Mouse (Mus musculus) left cerebral cortex, adult 2 months (tissue): Measurements from ENCODE around the gene Tpra1. TPM values are rescaled to one million over a fixed set of nuclear protein-coding genes. Genes with fewer than 3 reads are reported as not detected.

Experiments
- DNase-seq, 2 experiments: peaks; one replicate each; pipeline ENCODE4 v3.0.0; 2021 to 2022; ENCODE audit warnings: low spot score in 2 of 2, mixed read lengths in 1 of 2; ENCODE audit errors: extremely low spot score in 1 of 2
- H3K27ac ChIP-seq: fragments of 200-600 bp; 2 replicates; pipeline ENCODE4 v1.8.1; 2022
- H3K4me3 ChIP-seq: fragments of 200-600 bp; 2 replicates; pipeline ENCODE4 v1.8.1; 2022
- CTCF ChIP-seq: fragments of 200-600 bp; IDR thresholded peaks from 2 replicates; pipeline ENCODE4 v1.8.1; 2022; ENCODE audit warnings: antibody characterized with exemption, mild to moderate bottlenecking, moderate library complexity
- intact Hi-C: fragments of 180-260 bp; cut with DNase I; formaldehyde crosslinking; loops from one replicate; pipeline ENCODE4 v1.15.1; 2025
- total RNA-seq, 2 experiments: library from RNA; stranded (reverse); gene quantifications; 2 replicates each; pipeline ENCODE4 v1.2.3; 2021

The Tpra1 gene
- total RNA-seq, 2 experiments from 2014 or later = 50.8 to 53.6 TPM

DNA sequence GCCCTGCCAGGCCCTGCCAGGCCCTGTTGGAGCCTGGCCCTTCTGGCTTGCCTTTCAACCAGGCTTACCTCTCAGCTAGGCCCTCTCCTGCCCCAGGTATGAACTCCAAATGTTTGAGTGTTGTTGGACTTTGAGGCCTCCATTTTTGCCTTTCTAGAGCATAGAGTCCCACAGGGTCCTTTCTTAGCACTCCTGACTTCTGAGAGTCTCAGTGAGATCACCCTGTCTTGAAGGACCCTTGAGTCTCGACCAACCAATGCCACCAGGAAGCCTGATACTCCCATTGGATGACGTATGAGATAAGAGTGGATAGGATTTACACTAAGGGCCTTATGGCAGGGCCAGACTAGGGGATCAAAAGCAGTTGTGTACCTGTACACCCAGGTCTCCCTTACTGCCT is 29.4 kb downstream of the Tpra1 start:
- no peak overlapping the region for H3K27ac ChIP-seq
- no peak overlapping the region for H3K4me3 ChIP-seq
- intact Hi-C loops = no loop called here
- DNase-seq = no peak
- no peak for TF ChIP-seq CTCF

GRCm38 (mm10) chr6:88934132-88934531 is 32.1 kb downstream of the Tpra1 start:
- no peak for TF ChIP-seq CTCF
- H3K27ac ChIP-seq = no peak overlapping the region
- no peak overlapping the region for H3K4me3 ChIP-seq
- intact Hi-C loops = loop anchor here (2.0 kb wide), 3 partner anchors 101 to 701 kb away; no protein-coding TSS in a partner anchor
- no peak for DNase-seq

- DNase-seq = peak; percentile 59 to 60
- no peak for TF ChIP-seq CTCF
- Histone ChIP-seq H3K4me3 (no peak overlapping the region), H3K27ac (peak overlapping the region; percentile 57; the same call in 1 of the 2 replicates)
- intact Hi-C loops = loop anchor here (2.0 to 5.0 kb wide), 5 partner anchors 100 to 700 kb away; partner anchors contain the start of gene Plxna1
Measured at GRCm38 (mm10) chr6:88934816-88935215, 32.8 kb downstream of the Tpra1 start.

DNA sequence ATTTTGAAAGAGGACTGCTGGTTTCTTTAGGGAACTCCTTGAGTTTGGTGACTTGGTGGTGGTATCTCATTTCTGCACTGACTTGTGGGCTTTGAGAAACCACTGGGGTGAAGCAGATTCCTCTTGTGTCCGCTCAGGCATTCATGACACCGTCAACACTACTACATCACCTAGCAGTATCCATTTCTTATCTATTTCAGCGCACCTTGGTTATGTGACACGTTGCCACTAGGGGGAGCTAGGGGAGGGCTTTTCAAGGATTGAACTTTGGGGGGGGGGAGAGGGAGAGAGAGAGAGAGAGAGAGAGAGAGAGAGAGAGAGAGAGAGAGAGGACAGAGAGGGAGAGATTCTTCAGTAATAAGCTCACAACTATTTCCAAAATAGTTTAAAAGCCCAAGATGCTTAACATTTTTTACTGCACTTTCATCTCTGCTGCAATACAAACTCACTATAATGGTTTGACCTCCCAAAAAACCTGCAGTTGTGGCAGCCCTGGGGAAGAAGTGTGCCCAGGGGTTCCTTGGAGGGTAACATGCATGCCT is 33.8 kb downstream of the Tpra1 start:
- peak; percentile 54 for TF ChIP-seq CTCF
- DNase-seq = peak; percentile 60 to 65
- intact Hi-C loops = loop anchor here (2.0 to 5.0 kb wide), 5 partner anchors 99 to 699 kb away; partner anchors contain the start of gene Plxna1
- H3K4me3 ChIP-seq = no peak overlapping the region
- no peak overlapping the region; the same call in 1 of the 2 replicates for H3K27ac ChIP-seq

DNA sequence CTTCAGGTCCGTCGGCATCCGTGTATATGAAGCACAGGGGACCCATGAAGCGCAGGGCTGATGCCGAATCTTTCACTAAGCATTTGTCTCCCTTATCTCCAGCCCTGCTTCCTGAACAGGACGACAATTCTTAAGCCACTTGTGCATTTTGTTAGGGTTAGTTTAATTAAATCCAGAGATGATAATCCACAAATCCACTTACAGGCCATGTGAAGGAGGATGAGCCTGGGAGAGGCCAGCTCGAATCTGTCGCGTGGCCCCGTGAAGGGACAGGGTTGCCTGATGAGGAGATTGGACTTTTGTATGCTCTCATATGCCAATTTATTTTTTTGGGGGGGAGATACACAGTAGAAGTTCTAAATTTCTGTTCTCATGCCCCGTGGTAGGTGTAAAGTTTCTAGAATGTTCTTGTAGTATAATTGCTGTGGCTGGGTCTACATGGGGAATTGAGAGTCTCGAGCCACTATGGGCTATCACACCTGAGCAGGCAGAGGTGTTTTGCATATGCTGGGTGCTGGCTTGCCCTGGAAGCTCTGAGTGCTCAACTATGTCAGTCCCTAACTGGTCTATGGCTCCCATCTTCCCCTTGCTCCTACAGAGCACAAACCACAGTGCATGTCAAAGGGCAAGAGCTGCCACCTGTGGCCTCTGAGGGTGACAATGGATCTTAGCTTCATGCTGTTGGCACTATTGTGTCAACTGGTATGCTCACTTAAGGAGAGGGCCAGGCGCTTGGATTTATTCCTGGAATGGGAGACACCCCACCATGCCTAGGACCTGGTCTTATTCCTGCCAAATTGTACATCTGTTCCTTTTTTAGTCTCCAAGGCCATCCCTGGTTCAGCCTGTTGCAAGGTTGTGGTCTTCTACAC is 34.5 kb downstream of the Tpra1 start:
- no peak for TF ChIP-seq CTCF
- Histone ChIP-seq H3K27ac (peak overlapping the region; percentile 33; the same call in 1 of the 2 replicates), H3K4me3 (no peak overlapping the region)
- DNase-seq = no peak
- intact Hi-C loops = loop anchor here (5.0 kb wide), 2 partner anchors 301 to 426 kb away; partner anchors contain the start of gene Plxna1

- intact Hi-C loops = loop anchor here (5.0 kb wide), 2 partner anchors 300 to 425 kb away; partner anchors contain the start of gene Plxna1
- no peak for TF ChIP-seq CTCF
- Histone ChIP-seq H3K27ac (peak overlapping the region; percentile 33; the same call in 1 of the 2 replicates), H3K4me3 (no peak overlapping the region)
- DNase-seq = no peak
Measured at GRCm38 (mm10) chr6:88937214-88937549, 35.1 kb downstream of the Tpra1 start.

GRCm38 (mm10) chr6:88937971-88938663 is 36.1 kb downstream of the Tpra1 start:
- H3K4me3 ChIP-seq = no peak overlapping the region
- H3K27ac ChIP-seq = peak overlapping the region; percentile 88
- TF ChIP-seq CTCF = no peak
- no peak for DNase-seq
- intact Hi-C loops = loop anchor here (2.0 to 5.0 kb wide), 3 partner anchors 23 to 424 kb away; partner anchors contain the start of gene Plxna1

DNA sequence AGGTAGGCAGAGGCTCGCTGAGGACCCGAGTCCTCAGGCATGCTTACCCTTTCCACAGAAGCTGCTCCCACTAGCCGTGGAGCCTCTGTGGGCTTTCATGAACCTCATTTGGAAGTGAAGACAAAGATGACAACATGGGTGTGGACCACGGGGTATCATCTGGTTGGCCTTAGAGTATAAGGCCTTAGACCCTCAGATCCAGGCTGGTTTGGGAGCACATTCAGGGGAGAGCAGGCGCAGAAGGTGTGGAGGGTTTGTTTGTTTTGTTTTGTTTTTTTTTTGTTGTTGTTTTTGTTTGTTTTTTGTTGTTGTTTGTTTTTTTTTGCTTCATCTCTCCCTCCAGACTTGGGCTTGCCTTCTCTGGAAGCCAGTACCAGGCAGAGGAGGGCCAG is 36.6 kb downstream of the Tpra1 start:
- no peak for TF ChIP-seq CTCF
- H3K4me3 ChIP-seq = no peak overlapping the region
- intact Hi-C loops = loop anchor here (1.0 to 5.0 kb wide), 4 partner anchors 22 to 424 kb away; partner anchors contain the start of gene Plxna1
- H3K27ac ChIP-seq = peak overlapping the region; percentile 88
- DNase-seq = no peak

GRCm38 (mm10) chr6:88939281-88940089 is 37.4 kb downstream of the Tpra1 start:
- no peak overlapping the region for H3K4me3 ChIP-seq
- no peak; the same call in none of the 2 replicates for TF ChIP-seq CTCF
- H3K27ac ChIP-seq = peak overlapping the region; percentile 88
- intact Hi-C loops = loop anchor here (1.0 to 5.0 kb wide), 4 partner anchors 21 to 423 kb away; partner anchors contain the start of gene Plxna1
- peak in 1 of 2 experiments; percentile 56 for DNase-seq

- Histone ChIP-seq H3K27ac (peak overlapping the region; percentile 88), H3K4me3 (no peak overlapping the region)
- DNase-seq = no peak
- TF ChIP-seq CTCF = no peak
- intact Hi-C loops = no loop called here
Measured at GRCm38 (mm10) chr6:88940090-88940916, 38.3 kb downstream of the Tpra1 start.
